Mouse (Mus musculus) intestine, embryonic 14.5 days (tissue): ENCODE data around the gene Ube3b. TPM values are rescaled to one million over a fixed set of nuclear protein-coding genes. Genes with fewer than 3 reads are reported as not detected.

Experiments
- ATAC-seq: fragments of 200-750 bp; cut with Nextera tagmentation; replicated peaks from 2 replicates; pipeline ENCODE4 v1.8.0; 2017; ENCODE audit warnings: low read depth, moderate number of reproducible peaks, moderate TSS enrichment, moderate library complexity; ENCODE audit not compliant: low FRiP score, low TSS enrichment
- DNase-seq: peaks from one replicate; pipeline ENCODE4 v3.0.0-alpha.2; 2018; ENCODE audit warnings: low spot score
- H3K27ac ChIP-seq: fragments of 300-500 bp; sonication (generic); 2 replicates; pipeline ENCODE4 v1.5.1; 2014; ENCODE audit warnings: low read depth, mild to moderate bottlenecking, control low read depth
- H3K27me3 ChIP-seq: fragments of 300-500 bp; sonication (generic); replicated peaks from 2 replicates; pipeline ENCODE4 v1.6.1; 2014; ENCODE audit warnings: low read length, control low read depth; ENCODE audit not compliant: control insufficient read depth, insufficient read depth
- H3K36me3 ChIP-seq: fragments of 300-500 bp; sonication (generic); 2 replicates; pipeline ENCODE4 v1.6.1; 2014; ENCODE audit warnings: low read length, control low read depth; ENCODE audit not compliant: control insufficient read depth, insufficient read depth
- H3K4me1 ChIP-seq: fragments of 300-500 bp; sonication (generic); replicated peaks from 2 replicates; pipeline ENCODE4 v1.6.1; 2014; ENCODE audit warnings: low read length, control low read depth, mixed read lengths; ENCODE audit not compliant: control insufficient read depth, insufficient read depth
- H3K4me2 ChIP-seq: fragments of 300-500 bp; sonication (generic); 2 replicates; pipeline ENCODE4 v1.6.1; 2014; ENCODE audit warnings: low read length
- H3K4me3 ChIP-seq: fragments of 300-500 bp; sonication (generic); 2 replicates; pipeline ENCODE4 v1.5.1; 2014; ENCODE audit warnings: low read depth, low read length, control low read depth, mixed read lengths
- H3K9ac ChIP-seq: fragments of 300-500 bp; sonication (generic); 2 replicates; pipeline ENCODE4 v1.6.1; 2014; ENCODE audit warnings: mild to moderate bottlenecking, low read length
- H3K9me3 ChIP-seq: fragments of 300-500 bp; sonication (generic); 2 replicates; pipeline ENCODE4 v1.6.1; 2016; ENCODE audit warnings: low read length, control low read depth; ENCODE audit not compliant: control insufficient read depth
- WGBS: fragments of 180-500 bp; shearing (Covaris S2); extraction: QIAGEN DNeasy Blood & Tissue Kit; methylation state at CpG from one replicate; pipeline ENCODE4 v1.1.7; 2014; 5-methylcytosine and 5-hydroxymethylcytosine counted together
- microRNA-seq: library from miRNA; unstranded; fragments of <30 nt; microRNA quantifications from one replicate; pipeline ENCODE4, GENCODE M21; 2016
- polyA plus RNA-seq: library from polyadenylated mRNA; unstranded; fragments of >200 nt; fragmentation: Nextera tagmentation; extraction: Ambion mirVana; gene quantifications from 2 replicates; pipeline ENCODE4 v1.2.1, GENCODE M21; 2014

Ube3b gene
- polyA plus RNA-seq, 1 experiment from 2014 or later: 51.8 TPM

DNA sequence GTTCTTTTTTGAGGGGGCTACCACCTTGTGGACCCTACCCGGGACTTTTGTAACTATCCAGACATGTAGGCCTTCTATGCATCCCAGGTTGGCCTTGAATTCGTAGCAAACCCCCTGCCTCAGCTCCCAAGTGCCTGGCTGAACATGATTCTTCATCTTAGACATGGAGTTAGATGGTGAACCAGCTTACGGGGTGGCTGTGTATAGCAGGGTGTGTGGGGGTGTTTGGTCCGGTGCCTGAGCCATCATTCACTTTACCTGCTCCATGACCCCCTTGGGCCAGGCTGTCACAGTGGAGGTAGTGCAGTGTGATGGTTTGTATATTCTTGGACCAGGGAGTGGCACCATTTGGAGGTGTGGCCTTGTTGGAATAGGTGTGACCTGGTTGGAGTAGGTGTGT lies 87.6 kb downstream of the Ube3b start:
- Histone ChIP-seq H3K4me3 (no peak overlapping the region), H3K9me3 (peaks cover 2% of the 10 kb centered on the region; the same call in 1 of the 2 replicates), H3K4me1 (peaks cover 19% of the 10 kb centered on the region), H3K4me2 (peak overlapping the region; percentile 32), H3K36me3 (no peaks in the 10 kb centered on the region), H3K9ac (no peak overlapping the region), H3K27me3 (no peaks in the 10 kb centered on the region), H3K27ac (peak overlapping the region; percentile 87)
- 46% methylated on average over 4 of the region's 4 CpGs for WGBS
- no peak for DNase-seq
- ATAC-seq: no peak

DNA sequence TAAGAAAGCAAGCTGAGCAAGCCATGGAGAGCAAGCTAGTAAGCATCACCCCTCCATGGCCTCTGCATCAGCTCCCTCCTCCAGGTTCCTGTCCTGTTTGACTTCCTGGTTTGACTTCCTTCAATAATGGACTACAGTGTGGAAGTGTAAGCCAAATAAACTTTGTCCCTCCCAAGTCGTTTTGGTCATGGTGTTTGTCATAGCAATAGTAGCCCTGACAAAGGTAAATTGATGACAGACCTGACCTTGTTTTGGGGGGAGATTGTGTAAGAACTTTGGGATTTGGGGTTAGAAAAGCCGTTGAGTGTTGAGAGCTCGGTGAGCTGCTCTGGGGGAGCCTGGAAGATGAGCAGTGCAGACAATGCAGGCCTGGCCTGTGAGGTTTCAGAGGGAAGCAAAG lies 90.0 kb downstream of the Ube3b start:
- no peak for DNase-seq
- Histone ChIP-seq H3K4me2 (no peak overlapping the region), H3K4me1 (peaks cover 19% of the 10 kb centered on the region), H3K4me3 (no peak overlapping the region), H3K9ac (no peak overlapping the region), H3K27me3 (no peaks in the 10 kb centered on the region), H3K36me3 (no peaks in the 10 kb centered on the region), H3K9me3 (peaks cover 2% of the 10 kb centered on the region; the same call in 1 of the 2 replicates), H3K27ac (peak overlapping the region; percentile 14; the same call in 1 of the 2 replicates)
- WGBS: 63% methylated on average over 3 of the region's 3 CpGs
- ATAC-seq: no peak

Small RNA genes within 50 kb of the gene (microRNA-seq; reads per million reads assigned to microRNA genes)
- gene Mir7027: not detected

Other genes with a start within 250 kb of the Ube3b start
- 2.3 and 2.4 TPM in 2 replicates for gene Acacb, start 234.1 kb upstream of the Ube3b start, polyA plus RNA-seq
- gene Foxn4, start 106.8 kb upstream of the Ube3b start, polyA plus RNA-seq: not detected in 2 replicates
- gene Myo1h, start 91.4 kb upstream of the Ube3b start, polyA plus RNA-seq: 4.4 and 4.6 TPM in 2 replicates
- 116 and 131 TPM in 2 replicates for gene Kctd10, start 99 bp upstream of the Ube3b start, polyA plus RNA-seq
- 34.3 and 35.6 TPM in 2 replicates for gene Mmab, start 63.5 kb downstream of the Ube3b start, polyA plus RNA-seq
- gene Mvk, start 63.7 kb downstream of the Ube3b start, polyA plus RNA-seq: 70.0 and 78.4 TPM in 2 replicates
- gene Fam222a, start 187.4 kb downstream of the Ube3b start, polyA plus RNA-seq: 4.9 and 7.1 TPM in 2 replicates